Mouse (Mus musculus) granulocyte monocyte progenitor cell, adult 5-6 weeks (primary cell): Measurements from ENCODE around the gene Frmd8. TPM values are rescaled to one million over a fixed set of nuclear protein-coding genes. Genes with fewer than 3 reads are reported as not detected.

Experiments used
- ATAC-seq: replicated peaks from 2 replicates; pipeline ENCODE4 v1.8.0; 2016; ENCODE audit warnings: mild to moderate bottlenecking, moderate TSS enrichment, inconsistent platforms; ENCODE audit not compliant: poor library complexity, severe bottlenecking
- total RNA-seq, 2 experiments: library from RNA; stranded (forward) in 1 of 2; stranded (reverse) in 1 of 2; fragments of 200-712, 200-1000 nt in 1 of 2; fragments of >200 nt in 1 of 2; fragmentation: Nextera tagmentation in 1 of 2; gene quantifications; 2 replicates each; pipeline ENCODE4 v1.2.3; 2014 to 2017

The Frmd8 gene
- total RNA-seq, 2 experiments from 2014 or later: 17.9 to 28.4 TPM

DNA sequence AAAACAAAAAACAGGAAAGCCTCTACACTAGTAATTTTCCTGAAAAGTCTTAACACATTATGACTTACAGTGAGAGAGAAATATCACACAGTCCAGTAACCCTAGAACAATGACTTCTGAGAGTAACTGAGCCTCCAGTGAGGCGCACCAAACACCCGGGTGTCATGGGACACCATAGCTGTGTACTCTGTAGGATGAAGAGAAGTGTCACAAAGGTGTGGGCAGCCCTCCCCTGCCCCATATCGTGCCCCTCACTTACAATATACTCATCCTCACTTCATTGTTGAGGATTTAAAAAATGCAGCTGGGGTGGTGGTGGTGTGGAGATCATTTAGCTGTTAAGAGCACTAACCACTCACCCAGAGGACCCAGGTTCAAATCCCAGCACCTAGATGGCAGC is 46.9 kb downstream of the Frmd8 start:
- ATAC-seq: no peak

DNA sequence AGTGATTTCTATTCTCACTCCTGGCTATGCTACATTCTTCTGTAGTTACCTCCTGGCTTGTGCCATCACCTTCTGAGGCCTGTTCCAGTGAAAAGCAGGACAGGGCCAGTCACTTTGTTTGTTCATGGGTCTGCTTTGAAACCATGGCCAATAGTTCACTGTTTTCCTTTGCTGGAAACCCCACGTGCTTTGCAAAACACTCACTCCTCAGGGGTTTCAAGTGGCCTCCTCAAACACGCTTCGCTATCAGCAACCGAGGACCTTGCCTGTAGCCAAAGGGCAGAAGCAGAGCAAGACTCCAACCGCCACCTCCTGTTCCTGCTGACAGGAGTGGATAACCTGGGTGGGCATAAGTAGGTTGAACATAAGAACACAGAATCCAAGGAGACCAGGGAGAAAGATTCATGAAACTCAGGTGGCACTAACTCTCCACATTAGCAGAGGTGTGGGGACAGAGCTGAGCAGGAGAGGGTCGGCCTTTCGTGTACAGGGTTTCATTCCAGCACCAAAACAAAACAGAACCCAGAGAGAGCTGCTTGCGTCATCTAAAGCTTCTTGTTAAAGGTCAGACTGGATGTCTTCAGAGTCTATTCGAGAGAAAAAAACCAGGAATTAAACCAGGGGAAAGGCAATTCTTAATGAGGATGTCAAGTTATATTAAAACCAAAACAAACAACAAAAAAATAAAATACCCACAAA is 47.5 kb downstream of the Frmd8 start:
- no peak for ATAC-seq

DNA sequence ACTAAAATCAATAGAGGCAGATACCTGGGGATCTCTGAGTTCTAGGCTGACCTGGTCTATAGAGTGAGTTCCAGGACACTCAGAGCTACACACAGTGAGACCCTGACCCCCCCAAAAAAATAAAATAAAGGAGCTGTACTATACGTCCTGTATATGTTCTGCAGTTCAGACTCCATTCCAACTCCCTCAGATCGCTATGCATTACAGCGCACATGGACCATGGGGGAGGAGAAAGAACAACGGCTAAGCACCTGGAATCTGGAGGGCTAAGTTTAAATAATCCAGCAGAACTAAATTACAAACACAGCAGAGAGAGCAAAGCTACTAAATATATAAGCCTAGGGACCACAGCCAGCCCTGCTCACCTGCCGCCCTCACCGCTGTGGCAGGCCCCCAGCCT is 48.0 kb downstream of the Frmd8 start:
- no peak for ATAC-seq

DNA sequence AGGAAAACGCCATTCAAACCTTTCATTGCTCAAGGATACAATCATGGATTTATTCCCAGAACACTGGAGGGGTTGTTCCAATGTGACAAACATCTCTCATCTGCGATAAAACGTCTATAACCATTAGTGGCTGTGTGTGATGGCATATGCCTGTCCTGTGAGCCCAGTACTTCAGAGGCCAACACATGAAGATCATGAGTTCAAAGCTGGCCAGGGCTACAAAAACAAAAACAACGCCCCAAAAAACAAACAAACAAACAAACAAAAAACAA is 48.4 kb downstream of the Frmd8 start:
- ATAC-seq: no peak

GRCm38 (mm10) chr19:5825901-5826730 is 49.0 kb downstream of the Frmd8 start:
- ATAC-seq: no peak

- ATAC-seq: no peak
Observed at GRCm38 (mm10) chr19:5824826-5825617, 50.1 kb downstream of the Frmd8 start.

GRCm38 (mm10) chr19:5824043-5824825 is 50.8 kb downstream of the Frmd8 start:
- ATAC-seq: no peak

GRCm38 (mm10) chr19:5823266-5823839 is 51.7 kb downstream of the Frmd8 start:
- ATAC-seq: peak; percentile 93

DNA sequence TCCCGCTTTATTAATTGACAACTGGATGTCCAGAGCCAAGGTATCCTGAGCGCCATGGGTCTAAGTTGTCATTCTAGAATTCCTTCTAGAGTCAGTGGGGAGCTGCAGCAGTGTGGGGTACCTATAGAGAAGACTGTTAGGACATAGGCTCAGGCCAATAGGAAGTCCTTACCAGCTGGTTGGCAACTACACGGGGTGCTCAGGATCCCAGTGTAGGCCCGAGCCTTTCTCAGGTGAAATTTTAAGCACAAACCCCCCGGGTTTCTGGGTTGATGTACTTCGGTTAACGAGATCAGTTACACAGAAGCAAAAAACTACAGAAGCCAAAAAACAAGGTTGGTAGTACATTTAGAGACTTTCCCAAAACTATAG is 52.3 kb downstream of the Frmd8 start:
- no peak for ATAC-seq

GRCm38 (mm10) chr19:5822174-5822833 is 52.8 kb downstream of the Frmd8 start:
- no peak for ATAC-seq

GRCm38 (mm10) chr19:5821847-5822173 is 53.3 kb downstream of the Frmd8 start:
- ATAC-seq: no peak

- no peak for ATAC-seq
Observed at GRCm38 (mm10) chr19:5819549-5819948, 55.5 kb downstream of the Frmd8 start.

DNA sequence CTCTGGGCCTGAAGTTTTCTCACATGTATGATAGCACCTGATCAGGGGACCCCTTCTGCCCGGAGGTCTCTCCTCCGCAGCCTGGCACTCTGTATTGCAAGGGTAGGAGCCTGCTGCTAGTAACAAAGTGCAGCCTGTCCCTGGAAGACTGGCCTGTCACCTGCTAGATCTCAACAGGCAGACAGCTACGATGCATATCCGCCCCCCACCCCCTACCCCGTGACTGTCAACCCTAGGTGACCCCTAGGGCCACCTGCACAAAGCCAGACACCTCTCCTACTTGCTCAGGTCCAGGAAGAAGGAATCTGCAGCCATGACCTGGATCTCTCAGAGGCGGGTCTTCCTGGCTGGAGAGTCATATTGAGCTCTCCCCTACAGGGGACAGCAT is 56.5 kb downstream of the Frmd8 start:
- ATAC-seq: no peak

- peak; percentile 81 for ATAC-seq
Observed at GRCm38 (mm10) chr19:5817703-5818589, 57.1 kb downstream of the Frmd8 start.

DNA sequence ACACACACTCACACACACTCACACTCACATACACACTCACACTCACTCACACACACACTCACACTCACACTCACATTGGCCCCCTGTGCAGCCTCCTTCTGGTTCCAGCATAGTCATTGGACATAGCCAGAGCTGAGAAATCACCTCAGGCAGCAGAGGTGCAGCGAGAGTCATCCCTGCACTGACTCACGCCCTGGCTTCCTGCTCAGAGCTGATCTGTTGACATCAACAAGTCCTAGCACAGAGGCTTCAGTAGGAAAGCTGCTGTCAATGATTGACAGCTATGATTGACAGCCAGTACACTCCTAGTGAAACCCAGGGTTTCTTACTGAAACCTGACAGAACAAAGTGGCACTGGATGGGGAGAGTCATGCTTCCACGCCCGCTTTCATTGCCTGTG is 59.1 kb downstream of the Frmd8 start:
- ATAC-seq: no peak

GRCm38 (mm10) chr19:5815010-5815409 is 60.1 kb downstream of the Frmd8 start:
- no peak for ATAC-seq

DNA sequence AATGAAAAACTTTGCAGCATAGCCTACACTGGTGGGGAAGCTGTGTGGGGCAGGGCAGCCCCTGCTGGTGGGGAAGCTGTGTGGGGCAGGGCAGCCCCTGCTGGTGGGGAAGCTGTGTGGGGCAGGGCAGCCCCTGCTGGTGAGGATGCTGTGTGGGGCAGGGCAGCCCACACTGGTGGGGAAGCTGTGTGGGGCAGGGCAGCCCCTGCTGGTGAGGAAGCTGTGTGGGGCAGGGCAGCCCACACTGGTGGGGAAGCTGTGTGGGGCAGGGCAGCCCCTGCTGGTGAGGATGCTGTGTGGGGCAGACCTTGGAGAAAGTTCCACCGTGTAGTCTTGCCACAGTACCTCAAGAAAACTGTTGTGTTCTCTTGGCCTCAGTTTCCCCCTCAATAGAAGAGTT is 61.0 kb downstream of the Frmd8 start:
- ATAC-seq: peak; percentile 66; the same call in 1 of the 2 replicates

DNA sequence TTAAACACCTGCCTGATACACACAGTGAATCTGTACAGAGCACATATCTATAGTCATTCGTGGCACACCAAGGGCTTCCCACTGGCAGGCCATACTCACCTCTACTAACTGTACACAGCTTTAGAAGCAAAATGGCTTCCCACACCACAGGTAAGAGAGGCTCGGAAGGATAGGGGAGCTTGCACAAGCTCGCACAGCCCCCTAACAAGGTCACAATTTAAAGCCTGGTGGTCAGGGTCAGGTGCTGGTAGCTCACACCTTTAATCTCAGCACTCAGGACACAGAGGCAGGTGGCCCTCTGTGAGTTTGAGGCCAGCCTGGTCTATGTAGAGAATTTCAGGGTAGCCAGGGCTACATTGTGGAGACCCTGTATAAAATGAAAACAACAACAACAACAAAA is 61.5 kb downstream of the Frmd8 start:
- ATAC-seq: no peak
